Mouse (Mus musculus): ENCODE results near the gene Gpr176.

The Gpr176 gene

GRCm38 (mm10) chr2:118373572-118374279 lies 507 bp upstream of the Gpr176 start:
- intact Hi-C loops (cut with DNase I), result no loop called here

GRCm38 (mm10) chr2:118372561-118372900 lies 688 bp downstream of the Gpr176 start:
- intact Hi-C loops (cut with DNase I), result no loop called here

- intact Hi-C loops (cut with DNase I), result no loop called here
Observed at GRCm38 (mm10) chr2:118371841-118372240, 1.4 kb downstream of the Gpr176 start.

- intact Hi-C loops (cut with DNase I), result no loop called here
Observed at GRCm38 (mm10) chr2:118355138-118355719, 18.0 kb downstream of the Gpr176 start.

GRCm38 (mm10) chr2:118353916-118354403 lies 19.3 kb downstream of the Gpr176 start:
- intact Hi-C loops (cut with DNase I), result no loop called here

- intact Hi-C loops (cut with DNase I), result no loop called here
Observed at GRCm38 (mm10) chr2:118353498-118353897, 19.7 kb downstream of the Gpr176 start.

- intact Hi-C loops (cut with DNase I), result no loop called here
Observed at GRCm38 (mm10) chr2:118345535-118345934, 27.7 kb downstream of the Gpr176 start.

GRCm38 (mm10) chr2:118343897-118344296 lies 29.3 kb downstream of the Gpr176 start:
- intact Hi-C loops (cut with DNase I), result no loop called here

GRCm38 (mm10) chr2:118341295-118341694 lies 31.9 kb downstream of the Gpr176 start:
- intact Hi-C loops (cut with DNase I), result no loop called here

- intact Hi-C loops (cut with DNase I), result no loop called here
Observed at GRCm38 (mm10) chr2:118336084-118336483, 37.1 kb downstream of the Gpr176 start.

- intact Hi-C loops (cut with DNase I), result no loop called here
Observed at GRCm38 (mm10) chr2:118322663-118323062, 50.6 kb downstream of the Gpr176 start.

GRCm38 (mm10) chr2:118321804-118322203 lies 51.4 kb downstream of the Gpr176 start:
- intact Hi-C loops (cut with DNase I), result no loop called here

GRCm38 (mm10) chr2:118321094-118321493 lies 52.1 kb downstream of the Gpr176 start:
- intact Hi-C loops (cut with DNase I), result no loop called here

GRCm38 (mm10) chr2:118320519-118320918 lies 52.7 kb downstream of the Gpr176 start:
- intact Hi-C loops (cut with DNase I), result no loop called here

- intact Hi-C loops (cut with DNase I), result no loop called here
Observed at GRCm38 (mm10) chr2:118319176-118319575, 54.0 kb downstream of the Gpr176 start.

GRCm38 (mm10) chr2:118316939-118317338 lies 56.3 kb downstream of the Gpr176 start:
- intact Hi-C loops (cut with DNase I), result no loop called here

- intact Hi-C loops (cut with DNase I), result no loop called here
Observed at GRCm38 (mm10) chr2:118315656-118316402, 57.4 kb downstream of the Gpr176 start.

- intact Hi-C loops (cut with DNase I), result no loop called here
Observed at GRCm38 (mm10) chr2:118307561-118307960, 65.7 kb downstream of the Gpr176 start.

- intact Hi-C loops (cut with DNase I), result no loop called here
Observed at GRCm38 (mm10) chr2:118306966-118307365, 66.3 kb downstream of the Gpr176 start.

- intact Hi-C loops (cut with DNase I), result no loop called here
Observed at GRCm38 (mm10) chr2:118306522-118306895, 66.7 kb downstream of the Gpr176 start.

- intact Hi-C loops (cut with DNase I), result no loop called here
Observed at GRCm38 (mm10) chr2:118305827-118306521, 67.2 kb downstream of the Gpr176 start.

GRCm38 (mm10) chr2:118303456-118303855 lies 69.8 kb downstream of the Gpr176 start:
- intact Hi-C loops (cut with DNase I), result no loop called here
